Mouse (Mus musculus): ENCODE measurements at regions not wholly inside any gene's neighbourhood (a gene's known extent, or its start where the extent isn't known, plus 50 kb on each side); places are given as distances from the start of the nearest gene placed in this dataset.

DNA sequence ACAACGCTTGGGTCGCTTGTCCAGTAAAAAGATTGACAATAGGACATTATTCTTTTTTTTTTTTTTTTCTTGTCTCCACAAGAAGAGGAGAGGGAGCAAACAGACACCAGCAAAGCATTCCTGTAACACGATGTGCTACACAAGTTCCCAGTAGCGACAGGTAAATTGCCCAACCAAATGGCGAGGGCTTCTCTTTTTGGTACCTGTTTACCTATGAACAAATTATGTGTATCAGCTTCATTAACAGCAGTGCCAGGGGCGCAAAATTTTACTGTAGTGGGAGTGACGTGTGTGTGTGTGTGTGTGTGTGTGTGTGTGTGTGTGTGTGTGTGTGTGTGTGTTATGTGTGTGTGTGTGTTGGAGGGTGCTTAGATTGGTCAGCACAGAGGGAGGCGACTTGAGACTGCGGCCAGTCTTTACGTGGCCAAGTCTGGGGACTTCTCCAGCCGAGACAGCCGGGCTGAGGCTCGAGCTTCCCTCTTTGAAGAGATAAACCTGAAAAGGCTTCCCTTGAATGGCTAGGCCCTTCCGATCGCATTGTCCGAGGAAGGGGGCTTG lies 226.4 kb downstream of the Mef2c start:
- peaks cover 6% of the 10 kb centered on the region; the same call in 1 of the 2 replicates for H3K4me1 ChIP-seq (replicated peaks; ENCODE audit: control insufficient read depth, insufficient read depth, low read length)
- H3K36me3 ChIP-seq (ENCODE audit: control insufficient read depth, insufficient read depth, low read length): no peaks in the 10 kb centered on the region
- no peak for DNase-seq
- H3K27ac ChIP-seq (ENCODE audit: control insufficient read depth, insufficient read depth, low read length): no peak overlapping the region
- 5% methylated on average over 16 of the region's 16 CpGs for WGBS
- no peak for TF ChIP-seq CTCF (IDR thresholded peaks at IDR 0.05; ENCODE audit: borderline replicate concordance, control insufficient read depth, extremely low read depth, insufficient read depth, low read length, poor library complexity)
- TF ChIP-seq POLR2A (IDR thresholded peaks at IDR 0.05; ENCODE audit: control insufficient read depth, extremely low read depth, insufficient read depth, low read length, poor library complexity): no peak
- H3K4me3 ChIP-seq (ENCODE audit: control insufficient read depth, insufficient read depth, low read length): peak overlapping the region; percentile 20; the same call in 1 of the 2 replicates
- peaks cover 17% of the 10 kb centered on the region; the same call in 1 of the 2 replicates for H3K27me3 ChIP-seq (ENCODE audit: control insufficient read depth, insufficient read depth, low read length)

DNA sequence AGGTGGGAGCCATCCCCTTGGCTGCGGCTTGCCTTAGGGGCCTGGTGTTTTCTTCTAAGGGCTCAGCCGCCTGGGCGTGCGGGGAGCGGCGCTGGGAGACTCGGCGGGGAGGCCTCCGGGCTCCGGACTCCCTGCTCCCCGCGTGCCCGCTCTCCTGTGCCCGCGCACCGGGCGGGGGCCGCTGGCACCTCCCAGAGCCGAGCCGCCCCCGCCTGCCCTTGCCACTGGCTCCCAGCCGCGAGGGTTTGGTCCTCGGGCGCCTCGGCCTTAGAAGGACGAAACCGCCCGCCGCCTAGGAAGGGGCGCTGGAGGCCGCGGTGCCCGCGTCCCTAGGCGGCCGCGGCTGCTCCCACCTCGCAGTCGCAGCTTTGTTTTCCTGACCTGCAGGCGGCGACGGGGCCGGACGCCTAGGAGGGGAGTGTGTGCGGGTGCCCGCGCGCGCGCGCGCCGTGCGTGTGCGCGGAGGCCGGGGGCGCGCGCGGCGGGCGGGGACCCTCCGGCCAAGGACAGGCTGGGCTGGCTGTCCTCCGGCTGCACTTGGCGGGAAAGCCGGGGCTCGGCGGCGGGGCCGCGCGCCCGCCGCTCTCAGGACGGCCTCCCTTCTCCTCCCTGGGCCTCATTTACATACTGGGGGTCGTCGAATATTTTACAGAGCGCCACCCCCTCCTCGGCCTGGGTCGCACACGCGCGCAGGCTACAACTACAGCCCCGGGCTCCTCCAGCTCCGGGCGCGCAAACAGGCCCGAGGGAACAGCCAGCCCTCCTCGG lies 227.1 kb downstream of the Mef2c start:
- H3K27ac ChIP-seq (ENCODE audit: control insufficient read depth, insufficient read depth, low read length): no peak overlapping the region
- 1% methylated on average over 91 of the region's 91 CpGs for WGBS
- peak overlapping the region; percentile 20 for H3K4me3 ChIP-seq (ENCODE audit: control insufficient read depth, insufficient read depth, low read length)
- H3K36me3 ChIP-seq (ENCODE audit: control insufficient read depth, insufficient read depth, low read length): no peaks in the 10 kb centered on the region
- TF ChIP-seq POLR2A (IDR thresholded peaks at IDR 0.05; ENCODE audit: control insufficient read depth, extremely low read depth, insufficient read depth, low read length, poor library complexity) (no peak), CTCF (IDR thresholded peaks at IDR 0.05; ENCODE audit: borderline replicate concordance, control insufficient read depth, extremely low read depth, insufficient read depth, low read length, poor library complexity) (no peak)
- H3K27me3 ChIP-seq (ENCODE audit: control insufficient read depth, insufficient read depth, low read length): peaks cover 17% of the 10 kb centered on the region; the same call in 1 of the 2 replicates
- peaks cover 6% of the 10 kb centered on the region; the same call in 1 of the 2 replicates for H3K4me1 ChIP-seq (replicated peaks; ENCODE audit: control insufficient read depth, insufficient read depth, low read length)
- DNase-seq: no peak

DNA sequence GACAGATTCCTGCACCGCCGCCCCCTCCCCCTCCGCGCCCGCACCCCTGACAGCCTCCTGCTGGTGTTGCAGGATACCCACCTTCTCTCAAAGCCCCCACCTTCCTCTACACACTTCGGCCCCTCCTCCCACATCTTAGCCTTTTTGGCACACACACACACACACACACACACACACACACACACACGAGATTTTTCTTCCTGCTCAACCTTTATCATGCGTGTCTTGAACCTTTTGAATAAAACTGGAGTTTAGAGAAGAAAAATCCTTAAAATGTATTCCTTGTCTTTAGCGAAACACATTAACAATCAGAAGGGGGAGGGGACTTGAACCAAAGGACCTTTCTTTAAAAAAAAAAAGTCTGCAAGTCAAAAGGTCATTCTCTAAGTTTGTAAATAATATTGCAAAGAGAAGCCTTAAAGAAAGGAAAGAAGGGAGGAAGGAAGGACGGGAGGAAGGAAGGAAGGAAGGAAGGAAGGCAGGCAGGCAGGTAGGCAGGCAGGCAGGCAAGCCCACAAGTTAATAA lies 227.7 kb downstream of the Mef2c start:
- Histone ChIP-seq H3K4me3 (ENCODE audit: control insufficient read depth, insufficient read depth, low read length) (no peak overlapping the region), H3K4me1 (replicated peaks; ENCODE audit: control insufficient read depth, insufficient read depth, low read length) (peaks cover 6% of the 10 kb centered on the region; the same call in 1 of the 2 replicates), H3K27ac (ENCODE audit: control insufficient read depth, insufficient read depth, low read length) (no peak overlapping the region), H3K27me3 (ENCODE audit: control insufficient read depth, insufficient read depth, low read length) (peaks cover 17% of the 10 kb centered on the region; the same call in 1 of the 2 replicates), H3K36me3 (ENCODE audit: control insufficient read depth, insufficient read depth, low read length) (no peaks in the 10 kb centered on the region)
- no peak for DNase-seq
- TF ChIP-seq CTCF (IDR thresholded peaks at IDR 0.05; ENCODE audit: borderline replicate concordance, control insufficient read depth, extremely low read depth, insufficient read depth, low read length, poor library complexity) (no peak), POLR2A (IDR thresholded peaks at IDR 0.05; ENCODE audit: control insufficient read depth, extremely low read depth, insufficient read depth, low read length, poor library complexity) (no peak)
- 3% methylated on average over 10 of the region's 10 CpGs for WGBS

DNA sequence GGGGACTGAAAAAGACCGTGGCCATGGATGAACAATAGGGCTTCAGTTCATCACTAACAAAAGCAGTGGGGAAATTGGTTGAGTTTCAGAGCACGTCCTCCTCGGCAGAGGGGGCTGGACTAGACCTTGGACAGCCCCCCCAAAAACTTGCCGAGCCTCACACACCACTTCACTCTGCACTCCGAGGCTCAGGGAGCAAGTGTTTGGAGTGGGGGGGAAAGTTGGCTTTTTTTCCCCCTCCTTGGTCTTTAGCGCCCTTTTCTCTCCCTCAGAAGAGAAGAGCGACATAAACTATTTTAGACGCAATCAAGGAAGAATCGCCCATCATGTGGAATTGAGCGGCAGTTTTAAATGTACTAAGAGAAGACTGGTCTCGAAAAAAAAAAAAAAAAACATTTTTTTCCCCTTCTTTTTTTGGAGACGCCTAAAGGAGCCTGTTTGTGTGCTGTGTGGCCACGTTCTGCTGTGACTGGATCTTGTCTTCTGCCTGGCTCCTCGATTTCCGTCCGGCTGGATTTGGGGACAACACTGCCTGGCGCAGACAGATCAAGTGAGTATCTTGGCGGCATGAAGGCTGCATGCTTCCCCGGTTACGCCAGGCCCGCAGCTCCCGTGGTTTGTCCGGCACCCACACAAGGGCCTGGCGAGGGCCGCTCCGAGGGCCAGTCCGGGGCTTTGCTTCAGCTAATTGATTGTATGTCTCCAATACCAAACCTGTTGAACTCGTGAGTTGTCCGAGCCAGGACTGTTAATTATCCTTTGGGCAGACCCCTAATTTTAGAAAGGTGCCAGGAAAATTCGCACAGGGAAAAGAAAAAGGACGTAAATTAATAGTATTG lies 228.7 kb downstream of the Mef2c start:
- no peak for DNase-seq
- peaks cover 16% of the 10 kb centered on the region; the same call in 1 of the 2 replicates for H3K27me3 ChIP-seq (ENCODE audit: control insufficient read depth, insufficient read depth, low read length)
- H3K4me3 ChIP-seq (ENCODE audit: control insufficient read depth, insufficient read depth, low read length): no peak overlapping the region
- 8% methylated on average over 31 of the region's 31 CpGs for WGBS
- peaks cover 6% of the 10 kb centered on the region; the same call in 1 of the 2 replicates for H3K4me1 ChIP-seq (replicated peaks; ENCODE audit: control insufficient read depth, insufficient read depth, low read length)
- no peaks in the 10 kb centered on the region for H3K36me3 ChIP-seq (ENCODE audit: control insufficient read depth, insufficient read depth, low read length)
- TF ChIP-seq CTCF (IDR thresholded peaks at IDR 0.05; ENCODE audit: borderline replicate concordance, control insufficient read depth, extremely low read depth, insufficient read depth, low read length, poor library complexity) (no peak), POLR2A (IDR thresholded peaks at IDR 0.05; ENCODE audit: control insufficient read depth, extremely low read depth, insufficient read depth, low read length, poor library complexity) (no peak)
- H3K27ac ChIP-seq (ENCODE audit: control insufficient read depth, insufficient read depth, low read length): no peak overlapping the region

DNA sequence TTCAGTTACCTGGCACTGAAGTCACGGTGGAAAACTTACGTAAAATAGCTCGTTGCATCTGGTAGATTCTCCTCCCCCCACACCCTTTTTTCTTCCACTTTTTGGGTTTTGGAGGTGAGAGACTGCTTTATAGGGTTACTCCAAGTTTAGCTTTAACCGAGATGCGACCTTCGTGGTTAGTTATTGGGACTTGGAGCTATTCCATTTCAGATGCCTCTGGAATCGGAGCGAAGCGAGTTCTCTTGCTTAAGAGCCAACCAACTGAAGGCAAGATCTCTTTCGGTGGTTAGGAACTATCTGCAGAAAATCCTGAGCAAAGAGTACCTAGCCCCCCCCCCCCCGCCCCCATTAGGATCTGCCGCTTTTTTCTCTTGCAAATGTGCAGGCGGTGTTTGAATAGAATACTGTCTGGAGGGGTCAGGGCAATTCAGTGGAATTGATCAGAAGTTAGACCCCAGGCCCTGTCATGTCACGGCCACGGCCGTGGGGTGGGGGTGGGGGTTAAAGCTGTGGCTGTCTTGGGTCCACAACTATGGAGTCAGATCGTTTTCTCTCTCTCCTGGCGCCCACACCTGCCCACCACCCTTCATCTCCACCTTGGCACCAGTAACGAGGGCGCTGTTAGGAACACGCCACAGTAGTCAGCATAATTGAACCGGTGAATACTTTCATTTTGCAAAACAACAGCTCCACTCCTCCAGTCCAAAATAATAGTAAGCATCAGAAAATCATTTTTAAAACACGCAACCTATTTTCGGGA lies 229.6 kb downstream of the Mef2c start:
- no peak for DNase-seq
- H3K27ac ChIP-seq (ENCODE audit: control insufficient read depth, insufficient read depth, low read length): no peak overlapping the region

More for the DNA sequence above, 229.6 kb downstream of the Mef2c start:
- 11% methylated on average over 24 of the region's 24 CpGs for WGBS
- Histone ChIP-seq H3K36me3 (ENCODE audit: control insufficient read depth, insufficient read depth, low read length) (no peaks in the 10 kb centered on the region), H3K4me3 (ENCODE audit: control insufficient read depth, insufficient read depth, low read length) (no peak overlapping the region), H3K4me1 (replicated peaks; ENCODE audit: control insufficient read depth, insufficient read depth, low read length) (peaks cover 9% of the 10 kb centered on the region), H3K27me3 (ENCODE audit: control insufficient read depth, insufficient read depth, low read length) (peaks cover 19% of the 10 kb centered on the region)
- TF ChIP-seq POLR2A (IDR thresholded peaks at IDR 0.05; ENCODE audit: control insufficient read depth, extremely low read depth, insufficient read depth, low read length, poor library complexity) (no peak), CTCF (IDR thresholded peaks at IDR 0.05; ENCODE audit: borderline replicate concordance, control insufficient read depth, extremely low read depth, insufficient read depth, low read length, poor library complexity) (no peak)
